Mouse (Mus musculus): ENCODE results near the gene Ccdc80.

Gene Ccdc80

GRCm38 (mm10) chr16:45117200-45117599 lies 24.0 kb downstream of the Ccdc80 start:
- DNase-seq (ENCODE audit: low read depth, low spot score): no peak

GRCm38 (mm10) chr16:45118760-45119159 lies 25.6 kb downstream of the Ccdc80 start:
- no peak for DNase-seq (ENCODE audit: low read depth, low spot score)

GRCm38 (mm10) chr16:45120844-45121425 lies 27.7 kb downstream of the Ccdc80 start:
- DNase-seq (ENCODE audit: low read depth, low spot score): no peak

DNA sequence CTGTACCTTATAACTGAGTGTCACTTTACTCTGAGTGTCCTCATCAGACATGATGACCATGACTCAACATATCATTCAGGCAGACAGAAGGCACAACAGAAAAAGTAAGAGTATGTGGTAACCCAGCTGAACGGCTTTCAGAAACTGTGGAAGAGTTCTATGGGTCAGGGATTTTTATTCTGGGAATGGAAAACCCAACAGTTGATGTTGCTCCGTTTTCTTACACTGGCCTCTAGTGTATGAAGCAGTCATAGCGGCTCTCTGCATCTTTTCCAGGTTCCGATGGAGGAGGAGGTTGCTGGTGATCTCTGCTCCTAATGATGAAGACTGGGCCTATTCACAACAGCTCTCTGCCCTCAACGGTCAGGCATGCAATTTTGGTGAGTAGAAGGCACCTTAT lies 29.4 kb downstream of the Ccdc80 start:
- DNase-seq (ENCODE audit: low read depth, low spot score): no peak

GRCm38 (mm10) chr16:45124230-45125203 lies 31.3 kb downstream of the Ccdc80 start:
- DNase-seq (ENCODE audit: low read depth, low spot score): no peak

- DNase-seq (ENCODE audit: low read depth, low spot score): no peak
Observed at GRCm38 (mm10) chr16:45127936-45128710, 34.9 kb downstream of the Ccdc80 start.

DNA sequence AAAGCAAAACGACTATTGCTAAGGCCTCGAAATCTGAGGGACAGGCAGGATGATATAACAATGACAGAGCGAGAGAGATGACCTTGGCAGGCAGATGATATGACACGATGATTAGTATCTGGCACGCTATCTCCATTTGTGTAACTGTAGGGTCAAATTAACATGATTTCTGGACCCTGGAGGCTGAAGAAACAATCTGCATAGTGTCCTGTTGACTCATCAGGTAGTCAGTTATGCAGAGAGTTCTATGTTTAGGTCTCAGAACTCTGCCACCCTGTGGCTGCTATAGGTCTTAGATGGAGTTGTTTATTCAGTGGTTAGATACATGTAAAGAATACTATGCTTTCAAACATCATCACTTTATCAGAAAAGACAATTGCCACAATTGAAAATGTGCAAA lies 48.5 kb downstream of the Ccdc80 start:
- DNase-seq (ENCODE audit: low read depth, low spot score): no peak

DNA sequence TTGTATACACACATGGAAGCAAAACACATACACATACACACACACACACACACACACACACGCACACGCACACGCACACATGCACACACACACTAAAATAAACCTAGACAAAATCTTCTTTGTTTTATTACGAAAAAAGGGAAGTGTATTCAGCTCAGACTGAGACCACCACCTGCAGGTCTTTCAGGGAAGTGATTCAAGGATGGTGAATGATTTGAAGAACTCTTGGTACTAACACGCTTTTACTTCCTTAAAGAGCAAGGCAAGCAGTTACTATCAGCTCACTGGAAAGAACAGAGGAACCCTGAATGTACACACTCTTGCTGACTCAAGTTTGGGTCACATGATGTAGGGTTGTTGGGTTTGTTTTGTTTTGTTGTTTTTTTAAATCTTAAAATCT lies 49.4 kb downstream of the Ccdc80 start:
- DNase-seq (ENCODE audit: low read depth, low spot score): no peak

DNA sequence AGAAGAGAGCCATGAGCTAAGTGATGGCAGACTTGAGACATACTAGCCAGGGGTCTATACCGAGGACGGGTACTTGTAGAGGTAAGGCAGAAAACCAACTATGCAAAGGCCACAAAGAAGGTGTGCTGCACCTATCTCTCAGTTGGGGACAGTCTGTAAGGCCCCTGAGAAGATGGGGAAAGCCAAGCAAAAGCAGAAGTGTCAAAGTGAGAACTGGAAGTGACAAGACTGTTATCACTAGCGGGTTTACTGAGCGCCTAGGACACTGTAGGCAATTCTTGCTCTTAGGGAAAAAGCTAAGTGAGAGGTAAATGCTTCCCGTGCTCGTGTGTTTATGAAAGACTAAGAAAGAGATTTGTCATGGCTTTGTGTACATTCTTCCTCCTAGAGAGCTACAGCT lies 51.9 kb downstream of the Ccdc80 start:
- DNase-seq (ENCODE audit: low read depth, low spot score): no peak

- DNase-seq (ENCODE audit: low read depth, low spot score): no peak
Observed at GRCm38 (mm10) chr16:45148488-45149082, 55.4 kb downstream of the Ccdc80 start.

- DNase-seq (ENCODE audit: low read depth, low spot score): no peak
Observed at GRCm38 (mm10) chr16:45154741-45155250, 61.6 kb downstream of the Ccdc80 start.

GRCm38 (mm10) chr16:45158136-45158521 lies 64.9 kb downstream of the Ccdc80 start:
- DNase-seq (ENCODE audit: low read depth, low spot score): peak; percentile 34

- peak; percentile 95 for DNase-seq (ENCODE audit: low read depth, low spot score)
Observed at GRCm38 (mm10) chr16:45158522-45159388, 65.6 kb downstream of the Ccdc80 start, which contains the start of the genes Slc35a5 and Atg3. Gene Slc35a5 (minus strand): TSS chr16:45158706. Gene Atg3 (plus strand): TSS chr16:45158785.

- no peak for DNase-seq (ENCODE audit: low read depth, low spot score)
Observed at GRCm38 (mm10) chr16:45159389-45159716, 66.2 kb downstream of the Ccdc80 start.
